Mouse (Mus musculus) left cerebral cortex, adult 18-20 months (tissue): ENCODE data around the gene Hspa2. TPM values are rescaled to one million over a fixed set of nuclear protein-coding genes. Genes with fewer than 3 reads are reported as not detected.

ENCODE experiments used
- DNase-seq, 2 experiments: peaks; one replicate each; pipeline ENCODE4 v3.0.0; 2021 to 2022; ENCODE audit warnings: low spot score in 2 of 2, mixed read lengths in 1 of 2
- long read RNA-seq, 2 experiments: library from polyadenylated mRNA; stranded (forward); transcript quantifications; one replicate each; pipeline ENCODE4 v2.0.0; 2021
- total RNA-seq, 2 experiments: library from RNA; stranded (reverse); gene quantifications; 2 replicates each; pipeline ENCODE4 v1.2.3; 2021

Hspa2 gene
- 10 to 100 TPM; 63.8 to 79.8 TPM for total RNA-seq
- long read RNA-seq, experiment 1, transcript Hspa2-202 (1 exons, 2,526 nt) = major isoform, 171 of 174 reads
- long read RNA-seq, experiment 1, partial matches to known transcripts = 0 of 174 reads
- long read RNA-seq, experiment 1, other reads (novel, unspliced or antisense) = 0 of 174 reads
- long read RNA-seq, experiment 2, transcript Hspa2-201 (2 exons, 2,524 nt) = minor isoform, 5 of 100 reads
- long read RNA-seq, experiment 2, transcript Hspa2-202 (1 exons, 2,526 nt) = major isoform, 95 of 100 reads
- long read RNA-seq, experiment 2, partial matches to known transcripts = 0 of 100 reads
- long read RNA-seq, experiment 2, other reads (novel, unspliced or antisense) = 0 of 100 reads

- peak; percentile 100 for DNase-seq
Observed at GRCm38 (mm10) chr12:76403886-76404537, at the start of gene Hspa2. Hspa2 (plus strand) TSS chr12:76404176.

DNA sequence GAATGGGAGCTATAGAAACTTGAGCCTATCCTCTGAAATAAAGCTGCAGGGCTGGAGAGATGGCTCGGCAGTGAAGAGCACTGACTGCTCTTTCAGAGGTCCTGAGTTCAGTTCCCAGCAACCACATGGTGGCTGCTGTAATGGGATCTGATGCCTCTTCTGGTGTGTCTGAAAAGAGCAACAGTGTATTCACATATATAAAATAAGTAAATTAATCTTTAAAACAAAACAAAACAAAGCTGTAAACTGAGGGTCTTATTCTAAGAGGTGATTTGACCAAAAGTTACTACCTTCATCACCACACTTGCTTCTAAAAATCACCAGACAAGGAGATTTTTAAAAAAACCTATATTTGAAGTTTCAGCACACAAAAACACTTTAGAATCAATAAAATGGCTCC is 43.1 kb upstream of the Hspa2 start:
- DNase-seq = no peak

DNA sequence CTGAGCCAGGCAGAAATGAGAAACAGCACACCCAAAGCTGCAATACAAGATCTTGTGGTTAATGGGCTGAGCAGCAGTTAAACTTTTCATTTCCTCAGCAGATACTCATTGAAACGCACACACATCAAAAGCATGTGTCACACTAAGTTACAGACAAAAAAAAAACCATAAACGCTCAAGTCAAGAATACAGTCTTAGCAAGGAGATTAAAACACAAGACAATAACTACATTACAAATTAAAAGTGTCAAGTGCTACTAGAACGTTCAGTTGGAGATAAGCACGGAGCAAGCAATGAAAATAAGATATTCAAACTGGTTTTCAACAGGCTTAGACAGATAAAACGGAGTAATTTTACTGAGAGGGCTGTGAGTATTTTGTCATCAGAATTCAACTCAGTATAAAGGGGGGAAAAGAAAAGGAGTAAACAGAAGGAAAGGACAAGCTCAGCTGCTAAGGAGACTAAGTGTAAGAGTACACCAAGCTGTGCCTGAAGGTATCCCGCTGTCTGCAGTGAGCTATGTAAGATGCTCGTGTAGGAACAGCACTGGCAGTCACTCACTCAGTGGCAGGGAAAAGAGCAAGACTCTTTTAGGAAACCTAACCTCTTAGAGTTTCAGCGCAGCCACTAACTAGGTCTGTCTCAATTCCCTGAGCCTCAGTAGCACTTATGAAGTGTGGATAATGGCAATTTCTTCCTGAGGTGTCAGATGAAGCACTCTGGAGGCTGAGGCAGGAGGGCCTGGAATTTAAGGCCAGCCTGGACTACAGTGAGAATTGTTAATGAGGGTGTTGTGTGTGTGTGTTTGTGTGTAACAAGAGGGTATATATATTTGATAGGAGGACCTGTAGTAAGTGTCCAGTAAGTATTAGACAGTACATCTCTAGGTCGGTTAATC is 42.3 kb upstream of the Hspa2 start:
- DNase-seq = no peak

- DNase-seq = no peak
Observed at GRCm38 (mm10) chr12:76362303-76362676, 41.7 kb upstream of the Hspa2 start.

DNA sequence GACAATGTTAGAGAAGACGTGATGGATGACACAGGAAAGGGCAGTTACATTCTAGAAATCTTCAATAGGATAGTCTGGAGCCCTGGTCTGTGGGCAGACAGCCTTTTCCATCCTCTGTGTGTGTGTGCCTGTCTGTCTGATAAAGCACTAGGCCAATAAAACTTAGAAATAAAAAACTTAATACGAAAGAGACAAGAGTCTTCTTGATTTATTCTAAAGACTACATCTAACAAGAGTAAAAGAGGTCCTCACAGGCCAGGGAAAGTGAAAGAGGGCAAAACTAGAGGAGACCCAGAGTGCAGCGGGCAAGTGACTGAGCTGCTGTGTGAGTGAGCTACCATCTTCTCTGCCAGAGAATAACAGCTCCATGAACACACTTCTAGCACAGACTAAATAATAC is 37.7 kb upstream of the Hspa2 start:
- DNase-seq = no peak

GRCm38 (mm10) chr12:76367096-76367995 is 36.6 kb upstream of the Hspa2 start:
- no peak for DNase-seq

- no peak for DNase-seq
Observed at GRCm38 (mm10) chr12:76368201-76368789, 35.7 kb upstream of the Hspa2 start.

DNA sequence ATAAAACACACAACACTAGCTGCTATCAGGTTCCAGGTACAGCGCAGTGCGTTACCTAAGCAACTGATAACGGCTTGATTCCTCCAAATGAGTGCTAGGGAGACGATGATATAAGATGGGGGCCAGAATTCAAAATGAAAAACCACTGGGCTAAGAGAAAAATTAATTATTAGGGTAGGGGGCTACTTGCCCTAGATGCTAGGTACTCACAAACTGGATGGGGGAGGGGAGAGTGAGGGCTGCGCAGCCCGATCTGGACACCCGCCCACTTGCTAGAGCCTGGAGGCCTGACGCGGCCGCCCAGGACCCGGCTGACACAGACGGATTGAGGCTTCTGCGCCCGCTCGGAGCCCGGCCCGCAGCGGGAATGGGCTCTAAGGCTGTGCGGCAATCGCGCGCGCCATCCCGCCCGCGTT is 35.2 kb upstream of the Hspa2 start:
- DNase-seq = no peak

DNA sequence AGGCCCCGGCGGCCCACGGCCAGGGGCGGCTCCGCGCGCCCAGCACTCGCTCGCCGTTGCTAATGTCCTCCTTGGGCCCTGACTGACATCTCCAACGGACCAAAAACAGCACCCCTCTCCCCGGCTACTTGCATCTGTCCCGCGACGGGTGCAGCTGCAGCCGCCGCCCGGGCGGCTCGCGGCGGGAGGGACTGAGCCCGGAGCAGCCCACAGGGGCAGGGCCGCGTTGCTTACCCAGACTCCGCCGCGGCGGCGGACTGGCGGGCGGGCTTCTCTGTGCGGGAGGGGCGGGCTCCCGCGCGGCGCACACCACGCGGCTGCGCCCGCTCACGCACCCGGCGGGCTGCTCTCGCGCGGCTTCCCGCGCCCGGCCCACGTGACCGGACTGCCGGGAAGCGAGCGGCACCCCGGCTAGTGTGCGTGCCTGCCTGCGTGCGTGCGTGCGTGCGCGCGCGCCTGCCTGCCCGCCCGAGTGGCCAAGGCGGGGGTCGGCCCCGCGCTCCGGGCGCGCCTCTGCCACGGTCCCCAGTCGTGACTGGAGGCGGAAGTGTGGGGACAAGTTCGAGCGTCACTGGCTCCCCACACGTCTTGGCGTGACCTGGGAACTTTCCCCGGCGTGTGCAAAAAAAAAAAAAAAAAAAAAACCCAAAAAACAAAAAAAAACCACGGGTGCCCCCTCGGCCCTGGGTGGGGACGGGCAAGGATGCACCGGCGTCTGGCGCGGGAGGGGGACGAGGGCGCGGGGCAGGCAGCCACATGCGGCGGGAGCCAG is 34.6 kb upstream of the Hspa2 start, which contains the start of gene Zbtb25:
Zbtb25 (minus strand) TSS at position 397 of the 772 bp plus-strand sequence.
- DNase-seq = peak; percentile 81 to 93

GRCm38 (mm10) chr12:76369978-76370830 is 33.8 kb upstream of the Hspa2 start, which contains the start of gene Zbtb1:
Zbtb1 (plus strand) TSS chr12:76370266.
- DNase-seq = peak; percentile 74 to 88

- DNase-seq = peak; percentile 45 to 73
Observed at GRCm38 (mm10) chr12:76370831-76371571, 33.0 kb upstream of the Hspa2 start.

GRCm38 (mm10) chr12:76372046-76372445 is 31.9 kb upstream of the Hspa2 start:
- no peak for DNase-seq

DNA sequence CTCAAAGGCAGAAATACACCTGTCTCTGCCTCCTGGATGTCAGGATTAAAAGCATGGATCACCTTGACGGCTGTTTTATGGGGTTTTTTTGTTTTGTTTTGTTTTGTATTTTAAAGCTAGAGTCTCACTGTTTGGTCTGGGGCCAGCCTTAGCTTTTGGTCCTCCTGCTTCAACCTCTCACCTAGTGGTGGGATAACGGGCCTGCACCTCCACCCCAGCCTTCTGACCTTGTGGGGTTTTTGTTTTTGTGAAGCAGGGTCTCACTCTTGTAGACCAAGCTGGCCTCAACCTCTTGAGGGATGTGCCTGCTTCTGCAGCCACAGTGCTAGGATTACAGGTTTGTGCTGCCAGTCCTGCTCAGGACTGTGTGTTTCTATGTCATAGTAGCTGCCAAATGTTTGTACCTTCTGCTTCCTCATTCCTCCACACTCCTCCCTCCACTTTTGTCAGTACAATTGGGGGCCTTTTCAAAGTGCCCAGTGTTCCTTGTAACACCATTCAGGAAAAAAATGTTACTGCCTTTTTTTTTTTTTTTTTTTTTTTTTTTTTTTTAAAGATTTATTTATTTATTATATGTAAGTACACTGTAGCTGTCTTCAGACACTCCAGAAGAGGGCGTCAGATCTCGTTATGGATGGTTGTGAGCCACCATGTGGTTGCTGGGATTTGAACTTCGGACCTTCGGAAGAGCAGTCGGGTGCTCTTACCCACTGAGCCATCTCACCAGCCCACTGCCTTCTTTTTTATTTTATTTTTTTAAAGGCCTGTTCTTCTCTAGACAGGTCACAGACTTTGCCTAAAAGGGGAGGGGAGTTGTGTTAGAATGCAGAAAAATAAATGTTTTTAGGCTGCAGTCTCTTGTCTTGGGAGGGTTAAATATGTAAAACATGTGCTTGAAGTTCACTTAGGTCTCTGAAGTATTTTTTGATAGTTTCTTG is 30.8 kb upstream of the Hspa2 start:
- DNase-seq = no peak

GRCm38 (mm10) chr12:76373991-76374390 is 30.0 kb upstream of the Hspa2 start:
- no peak for DNase-seq

- no peak for DNase-seq
Observed at GRCm38 (mm10) chr12:76374911-76375310, 29.1 kb upstream of the Hspa2 start.

DNA sequence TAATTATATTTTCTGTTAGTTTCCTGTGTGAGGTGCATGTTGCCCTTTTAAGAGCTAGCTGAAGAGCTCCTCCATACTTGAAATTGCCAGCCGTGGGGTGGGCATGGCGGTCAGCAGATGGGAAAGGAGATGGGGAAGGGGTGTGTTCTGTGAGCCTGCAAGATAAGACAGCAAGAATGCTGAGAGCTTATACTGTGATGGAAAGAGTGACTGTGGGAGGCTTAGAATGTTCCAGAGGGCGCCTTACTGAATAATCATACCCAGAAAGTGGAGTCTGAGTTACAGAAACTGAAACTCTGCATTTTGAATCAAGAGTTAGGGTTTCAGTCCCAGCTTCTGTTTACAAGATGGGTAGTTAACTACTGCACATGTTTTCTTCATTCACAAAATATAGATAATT is 28.5 kb upstream of the Hspa2 start:
- no peak for DNase-seq

DNA sequence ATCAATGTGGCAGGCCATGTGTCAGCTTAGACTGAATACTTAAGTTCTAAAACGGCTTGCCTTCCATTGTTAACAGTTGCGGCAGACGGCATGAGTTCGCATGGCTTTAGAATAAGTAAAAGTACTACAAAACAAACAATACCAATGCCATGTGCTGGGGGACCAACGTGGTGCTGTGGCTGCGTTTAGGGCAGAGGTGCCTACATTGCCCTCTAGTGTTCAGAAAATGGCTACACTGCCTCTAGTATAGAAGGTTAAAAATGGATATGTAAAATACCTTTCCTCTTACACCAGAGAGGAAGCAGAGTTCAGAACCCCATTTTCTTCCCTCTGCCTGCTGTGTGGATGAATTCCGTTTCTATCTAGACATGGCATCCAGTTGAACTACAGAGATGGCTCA is 27.3 kb upstream of the Hspa2 start:
- no peak for DNase-seq
